8 mouse cellular contexts compared by ENCODE assay signal in the genomic region with DNA sequence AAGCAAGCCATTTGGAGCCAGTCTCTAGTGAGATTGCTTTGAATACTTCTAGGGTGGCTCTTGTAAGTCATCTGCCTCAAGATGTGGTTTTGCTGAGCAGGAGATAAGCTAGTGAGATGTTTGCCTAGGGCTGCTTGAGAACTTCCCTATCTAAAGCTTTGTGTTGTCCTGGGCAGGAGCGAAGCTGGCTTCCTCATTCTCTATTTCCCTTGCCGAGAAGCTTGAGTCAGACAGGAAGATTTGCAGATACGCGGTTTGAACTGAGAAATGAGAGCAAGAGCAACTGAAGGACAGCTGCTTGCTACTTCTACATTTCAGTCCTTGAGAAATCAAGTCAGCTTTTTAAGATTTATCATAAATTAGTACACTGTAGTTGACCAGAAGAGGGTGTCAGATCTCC. TPM values are rescaled to one million over a fixed set of nuclear protein-coding genes. Genes with fewer than 3 reads are reported as not detected.
DNase-seq lines count a peak whose midpoint lies in the region; ATAC-seq and TF ChIP-seq lines count a peak whose summit lies in the region.

No protein-coding gene starts in this region.

- no peak overlapping the region for H3K4me3 ChIP-seq in layer of hippocampus, adult 2 months

- no peak for TF ChIP-seq CTCF in layer of hippocampus, adult 2 months (conservative IDR thresholded peaks at IDR 0.05)

- DNase-seq in layer of hippocampus, adult 2 months (ENCODE audit: low spot score in 2 of 2): no peak
- DNase-seq in layer of hippocampus, postnatal 14 days (ENCODE audit: low spot score in 2 of 2): no peak
- DNase-seq in ZHBTc4 (ENCODE audit: low read depth, low spot score): peak; percentile 57
- peak; percentile 66 for DNase-seq in induced T-regulatory cell, adult 2 months (ENCODE audit: low read depth)
- peak; percentile 24 for DNase-seq in neural tube, embryonic 10.5 days (ENCODE audit: extremely low spot score, low spot score)
- DNase-seq in cerebellum, adult 11 months: no peak
- DNase-seq in layer of hippocampus, postnatal 25 days (ENCODE audit: extremely low spot score in 1 of 2, low spot score in 1 of 2): no peak

- H3K27ac ChIP-seq in layer of hippocampus, adult 2 months: 0 out of 2 replicates have a peak overlapping the region, but pooled peaks have one; percentile 8

- no peak for ATAC-seq in erythroid progenitor cell, adult 5-6 weeks (replicated peaks; ENCODE audit: low FRiP score, poor library complexity, severe bottlenecking)

RNA-seq across cellular contexts. Expression of gene Rps9, which starts 3.2 kb away (rescaled TPM):
- total RNA-seq in layer of hippocampus, adult 2 months (2021): 100 to 1,000 TPM; 387 to 404 TPM
- 100 to 1,000 TPM; 432 to 494 TPM for total RNA-seq in layer of hippocampus, postnatal 14 days (2021)
- 482 and 547 TPM in 2 replicates for total RNA-seq in erythroid progenitor cell, adult 5-6 weeks (2015; ENCODE audit: low replicate concordance)
- 300 and 652 TPM in 2 replicates for total RNA-seq in erythroid progenitor cell, adult 5-6 weeks (2017; ENCODE audit: low replicate concordance)
- 100 to 1,000 TPM; 367 to 434 TPM for total RNA-seq in layer of hippocampus, postnatal 25 days (2021)

RNA-seq across cellular contexts. Expression of gene Pirb, which starts 13.2 kb away (rescaled TPM):
- total RNA-seq in layer of hippocampus, adult 2 months (2021): under 1 TPM in 1 of 2 experiments, not detected in 1; 0.36 TPM
- total RNA-seq in layer of hippocampus, postnatal 14 days (2021): under 1 TPM; 0.12 to 0.32 TPM
- 27.7 and 27.8 TPM in 2 replicates for total RNA-seq in erythroid progenitor cell, adult 5-6 weeks (2015; ENCODE audit: low replicate concordance)
- total RNA-seq in erythroid progenitor cell, adult 5-6 weeks (2017; ENCODE audit: low replicate concordance): 4.8 and 6.4 TPM in 2 replicates
- under 1 TPM in 1 of 2 experiments, not detected in 1; 0.12 TPM for total RNA-seq in layer of hippocampus, postnatal 25 days (2021)

RNA-seq across cellular contexts. Expression of gene Mboat7, which starts 13.7 kb away (rescaled TPM):
- total RNA-seq in layer of hippocampus, adult 2 months (2021): 100 to 1,000 TPM; 160 to 170 TPM
- total RNA-seq in layer of hippocampus, postnatal 14 days (2021): 100 to 1,000 TPM; 121 to 124 TPM
- total RNA-seq in erythroid progenitor cell, adult 5-6 weeks (2015; ENCODE audit: low replicate concordance): 17.7 and 29.3 TPM in 2 replicates
- 1.0 and 6.4 TPM in 2 replicates for total RNA-seq in erythroid progenitor cell, adult 5-6 weeks (2017; ENCODE audit: low replicate concordance)
- 100 to 1,000 TPM; 133 to 153 TPM for total RNA-seq in layer of hippocampus, postnatal 25 days (2021)

RNA-seq across cellular contexts. Expression of gene Tsen34, which starts 14.4 kb away (rescaled TPM):
- total RNA-seq in layer of hippocampus, adult 2 months (2021): 10 to 100 TPM; 80.2 to 84.8 TPM
- total RNA-seq in layer of hippocampus, postnatal 14 days (2021): 10 to 100 TPM; 70.0 to 74.8 TPM
- total RNA-seq in erythroid progenitor cell, adult 5-6 weeks (2015; ENCODE audit: low replicate concordance): 1.7 TPM in 1 of 2 replicates, not detected in the other
- total RNA-seq in erythroid progenitor cell, adult 5-6 weeks (2017; ENCODE audit: low replicate concordance): 3.0 and 3.1 TPM in 2 replicates
- 10 to 100 TPM; 75.7 to 87.8 TPM for total RNA-seq in layer of hippocampus, postnatal 25 days (2021)

RNA-seq across cellular contexts. Expression of gene Tmc4, which starts 29.7 kb away (rescaled TPM):
- 1 to 10 TPM; 4.3 to 9.7 TPM for total RNA-seq in layer of hippocampus, adult 2 months (2021)
- total RNA-seq in layer of hippocampus, postnatal 14 days (2021): 1 to 10 TPM; 3.2 to 3.5 TPM
- 6.7 TPM in 1 of 2 replicates, not detected in the other for total RNA-seq in erythroid progenitor cell, adult 5-6 weeks (2015; ENCODE audit: low replicate concordance)
- 0.77 TPM in 1 of 2 replicates, not detected in the other for total RNA-seq in erythroid progenitor cell, adult 5-6 weeks (2017; ENCODE audit: low replicate concordance)
- total RNA-seq in layer of hippocampus, postnatal 25 days (2021): 1 to 10 TPM; 4.6 to 8.1 TPM

Comparison
In these comparisons a context has a peak if more than half of its experiments do, and no peak if none do; other contexts are left out.
1. DNase-seq: peak in ZHBTc4 (single experiment), induced T-regulatory cell, adult 2 months (single experiment) and neural tube, embryonic 10.5 days (single experiment); none in layer of hippocampus, adult 2 months (0 of 2), layer of hippocampus, postnatal 14 days (0 of 2), cerebellum, adult 11 months (single experiment) and layer of hippocampus, postnatal 25 days (0 of 2).
2. RNA of gene Pirb, which starts 13.2 kb away (total RNA-seq): 4.8 to 27.8 TPM in erythroid progenitor cell, adult 5-6 weeks; 0.36 TPM in layer of hippocampus, adult 2 months, 0.12 to 0.32 TPM in layer of hippocampus, postnatal 14 days and 0.12 TPM in layer of hippocampus, postnatal 25 days; every median in the first group is over 4 times any median in the second.
3. RNA of gene Mboat7, which starts 13.7 kb away (total RNA-seq): 160 to 170 TPM in layer of hippocampus, adult 2 months, 133 to 153 TPM in layer of hippocampus, postnatal 25 days and 121 to 124 TPM in layer of hippocampus, postnatal 14 days; 1.0 to 29.3 TPM in erythroid progenitor cell, adult 5-6 weeks; every median in the first group is over 4 times any median in the second.